12 mouse cellular contexts compared by ENCODE assay signal in genomic region chr11:46308271-46308974, GRCm38 (mm10). TPM values are rescaled to one million over a fixed set of nuclear protein-coding genes. Genes with fewer than 3 reads are reported as not detected.
A peak's percentile ranks its signal among the peaks of the same experiment; 100 is the strongest.
DNase-seq lines count a peak whose midpoint lies in the region; ATAC-seq lines count a peak whose summit lies in the region.
"Had no signal": no experiment of that assay in that cellular context is flagged by ENCODE, and none has a peak within 500 bp of the region (broad histone marks: within the 10 kb centered on the region; RNA-seq: fewer than 3 reads in every experiment).

No protein-coding gene starts in this region.

- ATAC-seq in hindbrain, embryonic 11.5 days (ENCODE audit: low FRiP score): no peak
- ATAC-seq in CD4-positive, CD25-positive, alpha-beta regulatory T cell, adult 4 months: peak; percentile 45
- no peak for ATAC-seq in forebrain, embryonic 11.5 days (replicated peaks; ENCODE audit: low FRiP score)
- ATAC-seq in midbrain, embryonic 16.5 days: no peak

- H3K4me1 ChIP-seq in hindbrain, embryonic 10.5 days (replicated peaks): peaks cover 50% of the 10 kb centered on the region
- peaks cover 2% of the 10 kb centered on the region; the same call in 1 of the 2 replicates for H3K4me1 ChIP-seq in hindbrain, embryonic 11.5 days (replicated peaks; ENCODE audit: control insufficient read depth, insufficient read depth, low read length)
- peaks cover 18% of the 10 kb centered on the region for H3K4me1 ChIP-seq in forebrain, embryonic 11.5 days (replicated peaks; ENCODE audit: control insufficient read depth, insufficient read depth, low read length)
- H3K4me1 ChIP-seq in midbrain, embryonic 16.5 days (ENCODE audit: control insufficient read depth, insufficient read depth, low read length): peaks cover 37% of the 10 kb centered on the region

- H3K4me2 ChIP-seq in hindbrain, embryonic 11.5 days (replicated peaks; ENCODE audit: low read depth, low read length): no peak overlapping the region
- peak overlapping the region; percentile 94; the same call in 1 of the 2 replicates for H3K4me2 ChIP-seq in forebrain, embryonic 11.5 days (ENCODE audit: low read depth, low read length, severe bottlenecking)
- H3K4me2 ChIP-seq in midbrain, embryonic 16.5 days (ENCODE audit: low read length): peak overlapping the region; percentile 84
- H3K4me2 ChIP-seq: limb, embryonic 13.5 days had no signal

- no peaks in the 10 kb centered on the region for H3K27me3 ChIP-seq in hindbrain, embryonic 10.5 days (ENCODE audit: insufficient read depth, poor library complexity, severe bottlenecking)
- H3K27me3 ChIP-seq in hindbrain, embryonic 11.5 days (ENCODE audit: control insufficient read depth, insufficient read depth, low read length): no peaks in the 10 kb centered on the region
- H3K27me3 ChIP-seq in forebrain, embryonic 11.5 days (ENCODE audit: control insufficient read depth, insufficient read depth, low read length): no peaks in the 10 kb centered on the region
- no peaks in the 10 kb centered on the region for H3K27me3 ChIP-seq in midbrain, embryonic 16.5 days (ENCODE audit: control insufficient read depth, insufficient read depth, low read depth, low read length)
- H3K27me3 ChIP-seq: limb, embryonic 13.5 days had no signal

- H3K9me3 ChIP-seq in hindbrain, embryonic 10.5 days: no peaks in the 10 kb centered on the region
- H3K9me3 ChIP-seq in hindbrain, embryonic 11.5 days (ENCODE audit: control insufficient read depth, low read length): no peaks in the 10 kb centered on the region
- no peaks in the 10 kb centered on the region for H3K9me3 ChIP-seq in forebrain, embryonic 11.5 days (ENCODE audit: control insufficient read depth, low read length)
- H3K9me3 ChIP-seq in midbrain, embryonic 16.5 days (replicated peaks; ENCODE audit: control insufficient read depth, low read length, poor library complexity, severe bottlenecking): no peaks in the 10 kb centered on the region
- H3K9me3 ChIP-seq: embryonic facial prominence, embryonic 13.5 days; G1E; limb, embryonic 13.5 days had no signal

- 92% methylated on average over 11 of the region's 11 CpGs for WGBS in hindbrain, embryonic 10.5 days
- 91% methylated on average over 11 of the region's 11 CpGs for WGBS in hindbrain, embryonic 11.5 days
- 92% methylated on average over 11 of the region's 11 CpGs for WGBS in forebrain, embryonic 11.5 days
- 91% methylated on average over 11 of the region's 11 CpGs for WGBS in midbrain, embryonic 16.5 days

- H3K27ac ChIP-seq in hindbrain, embryonic 10.5 days: peak overlapping the region; percentile 93
- H3K27ac ChIP-seq in hindbrain, embryonic 11.5 days (ENCODE audit: low read depth, low read length): no peak overlapping the region
- no peak overlapping the region for H3K27ac ChIP-seq in forebrain, embryonic 11.5 days (ENCODE audit: low read depth, low read length)
- no peak overlapping the region for H3K27ac ChIP-seq in midbrain, embryonic 16.5 days (ENCODE audit: low read length)
- H3K27ac ChIP-seq: embryonic facial prominence, embryonic 13.5 days; limb, embryonic 13.5 days had no signal

- H3K4me3 ChIP-seq in hindbrain, embryonic 10.5 days: no peak overlapping the region
- no peak overlapping the region for H3K4me3 ChIP-seq in hindbrain, embryonic 11.5 days (ENCODE audit: low read depth, low read length)
- H3K4me3 ChIP-seq in forebrain, embryonic 11.5 days (ENCODE audit: low read depth, low read length): no peak overlapping the region
- no peak overlapping the region for H3K4me3 ChIP-seq in midbrain, embryonic 16.5 days (ENCODE audit: low read depth, low read length)
- H3K4me3 ChIP-seq: embryonic facial prominence, embryonic 13.5 days; limb, embryonic 13.5 days had no signal

- H3K36me3 ChIP-seq in hindbrain, embryonic 10.5 days: no peaks in the 10 kb centered on the region
- no peaks in the 10 kb centered on the region for H3K36me3 ChIP-seq in hindbrain, embryonic 11.5 days (ENCODE audit: control insufficient read depth, insufficient read depth, low read length)
- H3K36me3 ChIP-seq in forebrain, embryonic 11.5 days (ENCODE audit: control insufficient read depth, insufficient read depth, low read length): no peaks in the 10 kb centered on the region; the same call in 1 of the 2 replicates
- no peaks in the 10 kb centered on the region for H3K36me3 ChIP-seq in midbrain, embryonic 16.5 days (ENCODE audit: control insufficient read depth, insufficient read depth, low read length)
- H3K36me3 ChIP-seq: embryonic facial prominence, embryonic 13.5 days; G1E; limb, embryonic 13.5 days had no signal

- DNase-seq in hindbrain, embryonic 10.5 days (ENCODE audit: low spot score): no peak
- no peak for DNase-seq in hindbrain, embryonic 11.5 days (ENCODE audit: low spot score)
- no peak for DNase-seq in forebrain, embryonic 11.5 days (ENCODE audit: low spot score)
- no peak for DNase-seq in kidney, postnatal 4 days
- DNase-seq in left cerebral cortex, adult 18-20 months (ENCODE audit: low spot score in 2 of 2): no peak
- no peak for DNase-seq in right cerebral cortex, postnatal 14 days
- DNase-seq: retina, postnatal 1 day had no signal

- no peak overlapping the region for H3K9ac ChIP-seq in hindbrain, embryonic 11.5 days (ENCODE audit: low read depth, low read length)
- no peak overlapping the region for H3K9ac ChIP-seq in forebrain, embryonic 11.5 days (ENCODE audit: low read length)
- no peak overlapping the region for H3K9ac ChIP-seq in midbrain, embryonic 16.5 days (ENCODE audit: low read depth, low read length)
- H3K9ac ChIP-seq: embryonic facial prominence, embryonic 13.5 days; limb, embryonic 13.5 days had no signal

RNA-seq across cellular contexts. Expression of gene Cyfip2, which starts 4.2 kb away (rescaled TPM):
- polyA plus RNA-seq in hindbrain, embryonic 10.5 days (2016; fragmentation: Nextera tagmentation; extraction: Ambion mirVana): 31.2 and 46.1 TPM in 2 replicates
- polyA plus RNA-seq in hindbrain, embryonic 11.5 days (2014; fragmentation: Nextera tagmentation; extraction: Ambion mirVana): 56.7 and 60.0 TPM in 2 replicates
- 10 to 100 TPM; 62.3 to 90.1 TPM for polyA plus RNA-seq in CD4-positive, CD25-positive, alpha-beta regulatory T cell, adult 4 months (2017; shearing (Covaris generic))
- polyA plus RNA-seq in forebrain, embryonic 11.5 days (2014; fragmentation: Nextera tagmentation; extraction: Ambion mirVana): 49.9 and 50.9 TPM in 2 replicates
- 98.9 and 103 TPM in 2 replicates for polyA plus RNA-seq in midbrain, embryonic 16.5 days (2015; fragmentation: Nextera tagmentation; extraction: Ambion mirVana)
- 100 to 1,000 TPM; 619 to 654 TPM for total RNA-seq in left cerebral cortex, adult 18-20 months (2021)
